Mouse (Mus musculus) CH12.LX (cell line): ENCODE measurements around the gene Hsf5. TPM values are rescaled to one million over a fixed set of nuclear protein-coding genes. Genes with fewer than 3 reads are reported as not detected.
A peak's percentile ranks its signal among the peaks of the same experiment; 100 is the strongest.

Source experiments
- DNase-seq: peaks from one replicate; pipeline ENCODE4 v3.0.0-alpha.2; 2013; ENCODE audit errors: extremely low read depth
- H3K27ac ChIP-seq: 2 replicates; pipeline ENCODE4 v1.5.1; 2012; ENCODE audit warnings: low read depth, mild to moderate bottlenecking, control low read depth, moderate library complexity; ENCODE audit not compliant: insufficient read depth
- H3K27me3 ChIP-seq: replicated peaks from 2 replicates; pipeline ENCODE3; 2012; ENCODE audit warnings: inconsistent platforms
- H3K36me3 ChIP-seq, 2 experiments: replicated peaks in 1 of 2; 2 replicates each; pipeline versions ENCODE3 to v1.6.1; 2012; ENCODE audit warnings: inconsistent platforms in 1 of 2, low read length in 1 of 2, mild to moderate bottlenecking in 1 of 2, mixed read lengths in 1 of 2, moderate library complexity in 1 of 2; ENCODE audit not compliant: control insufficient read depth in 1 of 2, insufficient read depth in 1 of 2
- H3K4me1 ChIP-seq, 2 experiments: 2 replicates each; pipeline ENCODE4 v1.6.1; 2012; ENCODE audit warnings: inconsistent platforms in 1 of 2, moderate library complexity in 1 of 2; ENCODE audit not compliant: insufficient read depth in 2 of 2, control insufficient read depth in 1 of 2
- H3K4me2 ChIP-seq: 2 replicates; pipeline ENCODE4 v1.6.1; 2012; ENCODE audit warnings: low read depth, mild to moderate bottlenecking, control low read depth; ENCODE audit not compliant: poor library complexity, insufficient read depth, severe bottlenecking
- H3K4me3 ChIP-seq, 3 experiments: fragments of 150-350 bp in 1 of 3; sonication (generic) in 1 of 3; replicated peaks in 1 of 3; 2 replicates each; pipeline versions ENCODE3 to v1.5.1; 2011 to 2012; ENCODE audit warnings: low read depth in 2 of 3, low read length in 2 of 3, mild to moderate bottlenecking in 2 of 3, moderate library complexity in 2 of 3, control low read depth in 1 of 3, improper control_type of control experiment in 1 of 3, inconsistent platforms in 1 of 3, mixed read lengths in 1 of 3; ENCODE audit not compliant: poor library complexity in 1 of 3
- H3K79me2 ChIP-seq: replicated peaks from 2 replicates; pipeline ENCODE4 v1.6.1; 2012; ENCODE audit warnings: mild to moderate bottlenecking, moderate library complexity; ENCODE audit not compliant: control insufficient read depth, poor library complexity, insufficient read depth, severe bottlenecking; ENCODE audit errors: extremely low read depth
- H3K9ac ChIP-seq: 2 replicates; pipeline ENCODE4 v1.6.1; 2012; ENCODE audit warnings: low read depth, mild to moderate bottlenecking, control low read depth, moderate library complexity; ENCODE audit not compliant: insufficient read depth
- H3K9me3 ChIP-seq: replicated peaks from 2 replicates; pipeline ENCODE3; 2012; ENCODE audit warnings: low read length, inconsistent platforms, mixed read lengths
- BHLHE40 ChIP-seq: IDR thresholded peaks from 2 replicates; pipeline ENCODE4 v1.6.1; 2011; ENCODE audit warnings: mild to moderate bottlenecking, low read depth, low read length, improper control_type of control experiment
- CHD2 ChIP-seq: IDR thresholded peaks from 2 replicates; pipeline ENCODE4 v1.6.1; 2011; ENCODE audit warnings: low read length, improper control_type of control experiment
- CTCF ChIP-seq, 2 experiments: IDR thresholded peaks in 1 of 2; conservative IDR thresholded peaks in 1 of 2; 2 replicates each; pipeline ENCODE4 v1.5.1; 2011 to 2012; ENCODE audit warnings: low read depth in 2 of 2, low read length in 2 of 2, improper control_type of control experiment in 1 of 2, inconsistent platforms in 1 of 2, mild to moderate bottlenecking in 1 of 2, moderate library complexity in 1 of 2
- E2F4 ChIP-seq: IDR thresholded peaks from 2 replicates; pipeline ENCODE4 v1.6.1; 2011; ENCODE audit warnings: low read depth, low read length, improper control_type of control experiment; ENCODE audit not compliant: insufficient replicate concordance
- ELF1 ChIP-seq: IDR thresholded peaks from 2 replicates; pipeline ENCODE4 v1.6.1; 2014; ENCODE audit warnings: low read depth, mild to moderate bottlenecking, inconsistent platforms, low read length, improper control_type of control experiment
- EP300 ChIP-seq: IDR thresholded peaks from 2 replicates; pipeline ENCODE4 v1.6.1; 2011; ENCODE audit warnings: low read length, improper control_type of control experiment
- ETS1 ChIP-seq: conservative IDR thresholded peaks from 2 replicates; pipeline ENCODE4 v1.6.1; 2012; ENCODE audit warnings: low read depth, mild to moderate bottlenecking, inconsistent platforms, low read length, improper control_type of control experiment, moderate library complexity
- GABPA ChIP-seq: IDR thresholded peaks from 2 replicates; pipeline ENCODE4 v1.6.1; 2012; ENCODE audit warnings: low read depth, low read length, improper control_type of control experiment, inconsistent platforms; ENCODE audit not compliant: insufficient replicate concordance
- IRF4 ChIP-seq: IDR thresholded peaks from 2 replicates; pipeline ENCODE4 v1.6.1; 2014; ENCODE audit warnings: low read depth, mild to moderate bottlenecking, inconsistent platforms, low read length, improper control_type of control experiment
- JUN ChIP-seq: IDR thresholded peaks from 2 replicates; pipeline ENCODE4 v1.6.1; 2011; ENCODE audit warnings: low read depth, mild to moderate bottlenecking, low read length, improper control_type of control experiment, moderate library complexity; ENCODE audit not compliant: insufficient read depth
- KAT2A ChIP-seq: IDR thresholded peaks from 2 replicates; pipeline ENCODE4 v1.6.1; 2012; ENCODE audit warnings: low read length, improper control_type of control experiment, inconsistent platforms; ENCODE audit not compliant: insufficient replicate concordance
- MAFK ChIP-seq: IDR thresholded peaks from 2 replicates; pipeline ENCODE4 v1.6.1; 2011; ENCODE audit warnings: low read length, improper control_type of control experiment; ENCODE audit not compliant: insufficient replicate concordance
- MAZ ChIP-seq: IDR thresholded peaks from 2 replicates; pipeline ENCODE4 v1.6.1; 2012; ENCODE audit warnings: low read depth, mild to moderate bottlenecking, inconsistent platforms, low read length, improper control_type of control experiment, moderate library complexity
- MEF2A ChIP-seq: IDR thresholded peaks from 2 replicates; pipeline ENCODE4 v1.6.1; 2014; ENCODE audit warnings: low read depth, mild to moderate bottlenecking, inconsistent platforms, low read length, improper control_type of control experiment, borderline replicate concordance
- MXI1 ChIP-seq: IDR thresholded peaks from 2 replicates; pipeline ENCODE4 v1.6.1; 2011; ENCODE audit warnings: mild to moderate bottlenecking, low read depth, low read length, improper control_type of control experiment
- MYC ChIP-seq: IDR thresholded peaks from 2 replicates; pipeline ENCODE4 v1.6.1; 2011; ENCODE audit warnings: low read depth, mild to moderate bottlenecking, improper control_type of control experiment, low read length
- NELFE ChIP-seq: IDR thresholded peaks from 2 replicates; pipeline ENCODE4 v1.6.1; 2011; ENCODE audit warnings: low read depth, low read length, improper control_type of control experiment
- NRF1 ChIP-seq: IDR thresholded peaks from 2 replicates; pipeline ENCODE4 v1.6.1; 2014; ENCODE audit warnings: low read depth, mild to moderate bottlenecking, inconsistent platforms, low read length, improper control_type of control experiment, moderate library complexity
- PAX5 ChIP-seq: IDR thresholded peaks from 2 replicates; pipeline ENCODE4 v1.6.1; 2012; ENCODE audit warnings: low read length, inconsistent platforms, mixed read lengths
- POLR2A ChIP-seq: IDR thresholded peaks from 2 replicates; pipeline ENCODE4 v1.6.1; 2011; ENCODE audit warnings: low read depth, mild to moderate bottlenecking, improper control_type of control experiment, low read length
- POLR2AphosphoS2 ChIP-seq: IDR thresholded peaks from 2 replicates; pipeline ENCODE4 v1.6.1; 2011; ENCODE audit warnings: low read depth, low read length, improper control_type of control experiment
- RAD21 ChIP-seq: IDR thresholded peaks from 2 replicates; pipeline ENCODE4 v1.6.1; 2011; ENCODE audit warnings: low read depth, mild to moderate bottlenecking, low read length, improper control_type of control experiment, moderate library complexity
- RCOR1 ChIP-seq: conservative IDR thresholded peaks from 2 replicates; pipeline ENCODE4 v1.6.1; 2012; ENCODE audit warnings: low read depth, mild to moderate bottlenecking, inconsistent platforms, low read length, improper control_type of control experiment
- SIN3A ChIP-seq: IDR thresholded peaks from 2 replicates; pipeline ENCODE4 v1.6.1; 2012; ENCODE audit warnings: low read length, improper control_type of control experiment, inconsistent platforms
- SMC3 ChIP-seq: IDR thresholded peaks from 2 replicates; pipeline ENCODE4 v1.6.1; 2011; ENCODE audit warnings: low read depth, low read length, improper control_type of control experiment
- TBP ChIP-seq: conservative IDR thresholded peaks from 2 replicates; pipeline ENCODE4 v1.6.1; 2011; ENCODE audit warnings: low read depth, low read length, improper control_type of control experiment
- TCF12 ChIP-seq: IDR thresholded peaks from 2 replicates; pipeline ENCODE4 v1.6.1; 2014; ENCODE audit warnings: low read depth, mild to moderate bottlenecking, inconsistent platforms, low read length, improper control_type of control experiment
- UBTF ChIP-seq: IDR thresholded peaks from 2 replicates; pipeline ENCODE4 v1.6.1; 2012; ENCODE audit warnings: low read depth, mild to moderate bottlenecking, inconsistent platforms, low read length, improper control_type of control experiment, moderate library complexity
- USF2 ChIP-seq: conservative IDR thresholded peaks from 2 replicates; pipeline ENCODE4 v1.6.1; 2011; ENCODE audit warnings: low read depth, low read length, improper control_type of control experiment
- ZC3H11A ChIP-seq: IDR thresholded peaks from 2 replicates; pipeline ENCODE4 v1.6.1; 2012; ENCODE audit warnings: low read depth, mild to moderate bottlenecking, inconsistent platforms, low read length, improper control_type of control experiment
- ZKSCAN1 ChIP-seq: IDR thresholded peaks from 2 replicates; pipeline ENCODE4 v1.6.1; 2012; ENCODE audit warnings: low read depth, inconsistent platforms, low read length, improper control_type of control experiment, borderline replicate concordance
- dilution Hi-C: fragments of 300-500 bp; cut with MboI; formaldehyde crosslinking; loops from 2 replicates; pipeline ENCODE4 v1.14.3; 2020; ENCODE audit warnings: low sequenced_read_pairs; ENCODE audit not compliant: extremely low pct_unique_long_range_greater_than_20kb, extremely low pct_ligation_motif_present
- in situ Hi-C: fragments of 300-500 bp; cut with MboI; formaldehyde crosslinking; loops from 3 replicates; pipeline ENCODE4 v1.14.3; 2019; ENCODE audit warnings: low sequenced_read_pairs, low pct_ligation_motif_present, low pct_unique_long_range_greater_than_20kb, mixed read lengths
- polyA plus RNA-seq: library from polyadenylated mRNA; unstranded; fragments of >175 nt; gene quantifications from 2 replicates; pipeline ENCODE4 v1.2.1, GENCODE M21; 2012; ENCODE audit warnings: low read depth; ENCODE audit not compliant: insufficient read length
- total RNA-seq, 2 experiments: library from RNA; depleted of rRNA; stranded (reverse); fragments of 300-350 nt in 1 of 2; fragments of >200 nt in 1 of 2; gene quantifications; 2 replicates each; pipeline ENCODE4 v1.2.3; 2012 to 2014

Hsf5 gene
- total and polyA plus RNA-seq, 3 experiments = 0.04 TPM; not detected in 2

DNA sequence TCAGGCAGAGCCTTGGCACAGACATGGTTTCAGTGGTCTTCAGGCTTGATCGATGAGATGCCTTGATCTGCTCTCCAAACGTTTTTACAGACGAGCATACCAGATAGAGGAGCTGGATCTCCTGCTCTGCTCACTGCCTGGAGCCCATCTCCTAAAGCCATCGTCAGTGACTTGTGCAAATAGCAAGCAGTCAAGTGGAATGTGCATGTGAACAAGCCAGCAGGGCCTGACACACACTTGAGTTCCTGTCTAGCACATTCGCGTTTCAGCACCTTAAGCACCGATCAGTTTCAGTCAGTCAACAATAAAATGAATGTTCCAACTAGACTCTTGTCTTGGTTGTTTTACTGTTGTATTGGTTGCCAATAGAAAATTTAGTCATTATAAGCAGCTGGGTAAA, 42.3 kb downstream of the Hsf5 start:
- in situ Hi-C loops (no loop called here), dilution Hi-C loops (no loop called here)
- no peaks in the 10 kb centered on the region for H3K27me3 ChIP-seq
- H3K79me2 ChIP-seq = peaks cover 17% of the 10 kb centered on the region
- no peak overlapping the region for H3K4me3 ChIP-seq
- no peaks in the 10 kb centered on the region for H3K36me3 ChIP-seq
- TF ChIP-seq CTCF (conservative IDR thresholded peaks at IDR 0.05 in 1 of 2, IDR thresholded peaks at IDR 0.05 in 1 of 2; ENCODE audit: low read depth in 2 of 2, low read length in 2 of 2) (no peak), ZKSCAN1 (no peak), SIN3A (no peak), POLR2AphosphoS2 (no peak)
- no peak overlapping the region for H3K9ac ChIP-seq
- no peak for DNase-seq
- no peak overlapping the region for H3K27ac ChIP-seq
- peaks cover 0 to 6% of the 10 kb centered on the region in 2 experiments; a peak in 2 of 4 replicates for H3K4me1 ChIP-seq
- no peak overlapping the region for H3K4me2 ChIP-seq
- H3K9me3 ChIP-seq = no peaks in the 10 kb centered on the region

DNA sequence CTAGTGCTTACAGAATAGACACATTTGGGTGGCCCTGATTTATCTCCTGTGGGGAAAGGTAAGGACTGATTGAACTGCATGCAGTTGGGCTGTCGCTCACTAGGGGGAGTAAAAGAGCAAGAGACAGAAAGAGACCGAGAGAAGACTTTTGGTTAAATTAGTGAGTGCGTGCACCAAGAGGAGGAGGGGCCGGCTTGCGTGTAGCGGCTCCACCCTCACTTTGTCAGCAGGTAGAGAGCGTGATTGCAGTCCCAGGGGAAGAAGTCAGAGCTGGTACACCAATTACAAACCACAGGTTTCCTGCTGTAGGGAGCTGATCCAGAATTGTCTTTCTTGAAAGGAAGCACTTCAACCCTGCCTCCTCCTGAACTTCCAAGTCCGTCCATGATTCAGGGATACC, 45.4 kb downstream of the Hsf5 start, which contains the start of gene Rnf43:
Gene Rnf43 (plus strand): TSS at position 316 of the 400 bp plus-strand sequence.
- peaks cover 0 to 6% of the 10 kb centered on the region in 2 experiments; a peak in 2 of 4 replicates for H3K4me1 ChIP-seq
- dilution Hi-C loops (no loop called here), in situ Hi-C loops (loop anchor here (5.0 kb wide), 1 partner anchor 90 kb away; no protein-coding TSS in a partner anchor)
- peak within 1 kb of the TSS; percentile 76 for H3K9ac ChIP-seq
- peak within 1 kb of the TSS; percentile 55 for H3K27ac ChIP-seq
- H3K36me3 ChIP-seq = no peaks in the 10 kb centered on the region
- no peaks in the 10 kb centered on the region for H3K9me3 ChIP-seq
- H3K4me2 ChIP-seq = peak within 1 kb of the TSS; percentile 91
- peak within 1 kb of the TSS; percentile 60 to 87 (median 80) for H3K4me3 ChIP-seq
- no peaks in the 10 kb centered on the region for H3K27me3 ChIP-seq
- peak; percentile 99 for DNase-seq
- peaks cover 45% of the 10 kb centered on the region for H3K79me2 ChIP-seq
- TF ChIP-seq CTCF (conservative IDR thresholded peaks at IDR 0.05 in 1 of 2, IDR thresholded peaks at IDR 0.05 in 1 of 2; ENCODE audit: low read depth in 2 of 2, low read length in 2 of 2) (peak; percentile 89 to 99), SMC3 (peak; percentile 99), MAFK (no peak), RCOR1 (peak; percentile 75; the same call in 1 of the 2 replicates), MXI1 (peak; percentile 92), PAX5 (no peak), IRF4 (peak; percentile 88), NRF1 (peak; percentile 44), MEF2A (peak; percentile 88), ELF1 (peak; percentile 63), ZC3H11A (peak; percentile 97), SIN3A (peak; percentile 93), MAZ (peak; percentile 92), ZKSCAN1 (no peak), POLR2A (peak; percentile 82), CHD2 (peak; percentile 77), NELFE (peak; percentile 60; the same call in 1 of the 2 replicates), JUN (peak; percentile 39; the same call in 1 of the 2 replicates), POLR2AphosphoS2 (peak; percentile 53; the same call in 1 of the 2 replicates), KAT2A (peak; percentile 58; the same call in 1 of the 2 replicates), RAD21 (peak; percentile 100), GABPA (no peak), EP300 (peak; percentile 78), TCF12 (peak; percentile 82), UBTF (no peak; the same call in 1 of the 2 replicates), USF2 (no peak), TBP (peak; percentile 84), ETS1 (peak; percentile 75), BHLHE40 (peak; percentile 83), E2F4 (0 out of 2 replicates have a peak, but pooled peaks have one; percentile 70), MYC (peak; percentile 97)
